Comparison of ENCODE assay signal across 10 mouse cellular contexts in genomic region chr11:118438665-118439414, GRCm38 (mm10). TPM values are rescaled to one million over a fixed set of nuclear protein-coding genes. Genes with fewer than 3 reads are reported as not detected.
DNase-seq lines count a peak whose midpoint lies in the region; ATAC-seq lines count a peak whose summit lies in the region.
"Had no signal": no experiment of that assay in that cellular context is flagged by ENCODE, and none has a peak within 500 bp of the region (broad histone marks: within the 10 kb centered on the region; RNA-seq: fewer than 3 reads in every experiment).

No protein-coding gene starts in this region.

- no peak overlapping the region; the same call in 1 of the 2 replicates for H3K4me2 ChIP-seq in forebrain, embryonic 16.5 days (ENCODE audit: low read length)

- no peaks in the 10 kb centered on the region for H3K36me3 ChIP-seq in heart, embryonic 10.5 days
- H3K36me3 ChIP-seq in forebrain, embryonic 16.5 days (ENCODE audit: control insufficient read depth, insufficient read depth), result no peaks in the 10 kb centered on the region
- H3K36me3 ChIP-seq: G1E had no signal

- 0 out of 2 replicates have a peak overlapping the region, but pooled peaks have one; percentile 26 for H3K9ac ChIP-seq in forebrain, embryonic 16.5 days (replicated peaks; ENCODE audit: low read depth, low read length)

- 40% methylated on average over 11 of the region's 11 CpGs for WGBS in heart, embryonic 10.5 days
- 13% methylated on average over 11 of the region's 11 CpGs for WGBS in forebrain, embryonic 16.5 days

- peaks cover 13% of the 10 kb centered on the region; the same call in 1 of the 2 replicates for H3K27me3 ChIP-seq in heart, embryonic 10.5 days (ENCODE audit: insufficient read depth, poor library complexity, severe bottlenecking)
- H3K27me3 ChIP-seq in forebrain, embryonic 16.5 days (replicated peaks; ENCODE audit: control insufficient read depth, insufficient read depth, low read length), result no peaks in the 10 kb centered on the region

- DNase-seq in heart, embryonic 10.5 days (ENCODE audit: low spot score), result no peak
- no peak for DNase-seq in heart, adult 18-20 months
- peak; percentile 92 for DNase-seq in NIH3T3 (ENCODE audit: low read depth)
- peak; percentile 51 for DNase-seq in lung, postnatal 25 days (ENCODE audit: low spot score)
- DNase-seq in cerebellum, adult 11 months, result no peak
- DNase-seq in layer of hippocampus, postnatal 36 days, result no peak
- no peak for DNase-seq in cerebellum, adult 8-10 months

- H3K9me3 ChIP-seq in heart, embryonic 10.5 days, result no peaks in the 10 kb centered on the region
- no peaks in the 10 kb centered on the region for H3K9me3 ChIP-seq in forebrain, embryonic 16.5 days (ENCODE audit: control insufficient read depth, low read length)

- H3K27ac ChIP-seq in heart, embryonic 10.5 days, result peak overlapping the region; percentile 17
- peak overlapping the region; percentile 71 for H3K27ac ChIP-seq in forebrain, embryonic 16.5 days (ENCODE audit: low read length)
- H3K27ac ChIP-seq: kidney, postnatal 0 days had no signal

- peak; percentile 83 for ATAC-seq in forebrain, embryonic 16.5 days

- H3K4me3 ChIP-seq in heart, embryonic 10.5 days, result no peak overlapping the region
- H3K4me3 ChIP-seq in forebrain, embryonic 16.5 days (replicated peaks; ENCODE audit: low read length), result no peak overlapping the region

- peaks cover 54% of the 10 kb centered on the region for H3K4me1 ChIP-seq in heart, embryonic 10.5 days
- peaks cover 33% of the 10 kb centered on the region for H3K4me1 ChIP-seq in forebrain, embryonic 16.5 days (replicated peaks; ENCODE audit: control insufficient read depth, insufficient read depth, low read length)

RNA-seq across cellular contexts. Expression of gene C1qtnf1, which starts 10.8 kb away (rescaled TPM):
- polyA plus RNA-seq in heart, embryonic 10.5 days (2016; fragmentation: Nextera tagmentation; extraction: Ambion mirVana), result 2.7 and 3.3 TPM in 2 replicates
- 10 to 100 TPM; 13.4 to 16.4 TPM for total RNA-seq in heart, adult 18-20 months (2021)
- 3.2 and 3.3 TPM in 2 replicates for polyA plus RNA-seq in forebrain, embryonic 16.5 days (2015; fragmentation: Nextera tagmentation; extraction: Ambion mirVana)
- 1 to 10 TPM; 2.2 to 2.7 TPM for total RNA-seq in layer of hippocampus, postnatal 36 days (2021)
- polyA plus RNA-seq: G1E had no signal

RNA-seq across cellular contexts. Expression of gene Cant1, which starts 20.0 kb away (rescaled TPM):
- 22.4 and 23.5 TPM in 2 replicates for polyA plus RNA-seq in heart, embryonic 10.5 days (2016; fragmentation: Nextera tagmentation; extraction: Ambion mirVana)
- 10 to 100 TPM; 17.5 to 18.6 TPM for total RNA-seq in heart, adult 18-20 months (2021)
- polyA plus RNA-seq in forebrain, embryonic 16.5 days (2015; fragmentation: Nextera tagmentation; extraction: Ambion mirVana), result 26.0 and 27.3 TPM in 2 replicates
- 10 to 100 TPM; 39.9 TPM for total RNA-seq in layer of hippocampus, postnatal 36 days (2021)

RNA-seq across cellular contexts. Expression of gene Lgals3bp, which starts 36.9 kb away (rescaled TPM):
- polyA plus RNA-seq in heart, embryonic 10.5 days (2016; fragmentation: Nextera tagmentation; extraction: Ambion mirVana), result 5.1 and 6.2 TPM in 2 replicates
- 10 to 100 TPM; 19.6 to 34.9 TPM for total RNA-seq in heart, adult 18-20 months (2021)
- polyA plus RNA-seq in forebrain, embryonic 16.5 days (2015; fragmentation: Nextera tagmentation; extraction: Ambion mirVana), result 2.7 and 2.8 TPM in 2 replicates
- total RNA-seq in layer of hippocampus, postnatal 36 days (2021), result 10 to 100 TPM; 17.1 to 17.3 TPM

RNA-seq across cellular contexts. Expression of gene Engase, which starts 37.8 kb away (rescaled TPM):
- polyA plus RNA-seq in heart, embryonic 10.5 days (2016; fragmentation: Nextera tagmentation; extraction: Ambion mirVana), result 5.1 and 7.8 TPM in 2 replicates
- total RNA-seq in heart, adult 18-20 months (2021), result 1 to 10 TPM; 4.2 to 5.1 TPM
- polyA plus RNA-seq in forebrain, embryonic 16.5 days (2015; fragmentation: Nextera tagmentation; extraction: Ambion mirVana), result 6.7 and 7.1 TPM in 2 replicates
- total RNA-seq in layer of hippocampus, postnatal 36 days (2021), result 10 to 100 TPM; 15.2 to 15.5 TPM

Comparison
In these comparisons a context has a peak if more than half of its experiments do, and no peak if none do; other contexts are left out.
1. DNase-seq: peak in NIH3T3 (single experiment) and lung, postnatal 25 days (single experiment); none in heart, embryonic 10.5 days (single experiment), heart, adult 18-20 months (0 of 2), cerebellum, adult 11 months (single experiment), layer of hippocampus, postnatal 36 days (0 of 2) and cerebellum, adult 8-10 months (single experiment).